In genomic region chr12:102054155-102054554, GRCm38 (mm10) we compare ENCODE assay signal across 30 mouse cellular contexts.
DNase-seq lines count a peak whose midpoint lies in the region; ATAC-seq and TF ChIP-seq lines count a peak whose summit lies in the region.
"Had no signal": no experiment of that assay in that cellular context is flagged by ENCODE, and none has a peak within 500 bp of the region (broad histone marks: within the 10 kb centered on the region; RNA-seq: fewer than 3 reads in every experiment).

No protein-coding gene starts in this region.

- in situ Hi-C loops in CH12.LX (cut with MboI; ENCODE audit: low pct_ligation_motif_present, low pct_unique_long_range_greater_than_20kb, low sequenced_read_pairs): no loop called here

- dilution Hi-C loops in CH12.LX (cut with MboI; ENCODE audit: extremely low pct_ligation_motif_present, extremely low pct_unique_long_range_greater_than_20kb, low sequenced_read_pairs): no loop called here

- no peaks in the 10 kb centered on the region for H3K27me3 ChIP-seq in intestine, postnatal 0 days (replicated peaks; ENCODE audit: control insufficient read depth, insufficient read depth, low read length)
- no peaks in the 10 kb centered on the region for H3K27me3 ChIP-seq in intestine, embryonic 15.5 days (replicated peaks)
- no peaks in the 10 kb centered on the region for H3K27me3 ChIP-seq in lung, embryonic 14.5 days (ENCODE audit: insufficient read depth, low read length)
- no peaks in the 10 kb centered on the region for H3K27me3 ChIP-seq in CH12.LX (replicated peaks)
- peaks cover 4 to 5% of the 10 kb centered on the region in 2 experiments; a peak in 3 of 4 replicates for H3K27me3 ChIP-seq in MEL (ENCODE audit: control insufficient read depth in 1 of 2, insufficient read depth in 2 of 2, low read length in 2 of 2)
- H3K27me3 ChIP-seq: embryonic facial prominence, embryonic 15.5 days; forebrain, embryonic 13.5 days; limb, embryonic 13.5 days; midbrain, embryonic 12.5 days; neural tube, embryonic 15.5 days had no signal

- H3K4me1 ChIP-seq in intestine, postnatal 0 days (replicated peaks; ENCODE audit: control insufficient read depth, insufficient read depth, low read length): no peaks in the 10 kb centered on the region
- H3K4me1 ChIP-seq in intestine, embryonic 15.5 days (replicated peaks): no peaks in the 10 kb centered on the region
- H3K4me1 ChIP-seq in lung, embryonic 14.5 days (ENCODE audit: insufficient read depth): no peaks in the 10 kb centered on the region
- H3K4me1 ChIP-seq in CH12.LX (ENCODE audit: control insufficient read depth in 1 of 2, insufficient read depth in 2 of 2) (peaks cover 0 to 4% of the 10 kb centered on the region in 2 experiments; a peak in 1 of 4 replicates), MEL (ENCODE audit: control insufficient read depth in 1 of 2, insufficient read depth in 2 of 2, low read length in 2 of 2) (no peaks in the 10 kb centered on the region)
- H3K4me1 ChIP-seq: embryonic facial prominence, embryonic 15.5 days; limb, embryonic 13.5 days had no signal

- 87% methylated on average over 4 of the region's 4 CpGs for WGBS in intestine, postnatal 0 days
- WGBS in intestine, embryonic 15.5 days: 88% methylated on average over 4 of the region's 4 CpGs
- 86% methylated on average over 4 of the region's 4 CpGs for WGBS in lung, embryonic 14.5 days

- TF ChIP-seq RAD21 in CH12.LX (IDR thresholded peaks at IDR 0.05; ENCODE audit: low read depth, low read length) (peak; percentile 49), MEL (IDR thresholded peaks at IDR 0.05; ENCODE audit: low read depth, low read length) (peak; percentile 39)

- no peak overlapping the region for H3K9ac ChIP-seq in intestine, postnatal 0 days (ENCODE audit: low read depth, low read length)
- no peak overlapping the region for H3K9ac ChIP-seq in intestine, embryonic 15.5 days
- H3K9ac ChIP-seq in lung, embryonic 14.5 days: no peak overlapping the region
- H3K9ac ChIP-seq in CH12.LX (ENCODE audit: insufficient read depth, low read depth) (no peak overlapping the region), MEL (ENCODE audit: control insufficient read depth, low read depth, low read length, poor library complexity, severe bottlenecking) (no peak overlapping the region)
- H3K9ac ChIP-seq: embryonic facial prominence, embryonic 15.5 days; forebrain, embryonic 13.5 days; hindbrain, embryonic 14.5 days; limb, embryonic 13.5 days; midbrain, embryonic 12.5 days; neural tube, embryonic 15.5 days had no signal

- no peaks in the 10 kb centered on the region for H3K9me3 ChIP-seq in intestine, postnatal 0 days (ENCODE audit: control insufficient read depth)
- H3K9me3 ChIP-seq in intestine, embryonic 15.5 days: no peaks in the 10 kb centered on the region
- no peaks in the 10 kb centered on the region for H3K9me3 ChIP-seq in lung, embryonic 14.5 days (ENCODE audit: low read depth, low read length)
- H3K9me3 ChIP-seq in CH12.LX (replicated peaks; ENCODE audit: low read length): no peaks in the 10 kb centered on the region
- no peaks in the 10 kb centered on the region for H3K9me3 ChIP-seq in MEL (replicated peaks; ENCODE audit: insufficient read depth, low read length)
- H3K9me3 ChIP-seq: embryonic facial prominence, embryonic 10.5 days; embryonic facial prominence, embryonic 15.5 days; forebrain, embryonic 13.5 days; G1E; limb, embryonic 13.5 days; midbrain, embryonic 12.5 days; neural tube, embryonic 15.5 days had no signal

- TF ChIP-seq POLR2A in CH12.LX (IDR thresholded peaks at IDR 0.05; ENCODE audit: low read depth, low read length) (no peak), MEL (IDR thresholded peaks at IDR 0.05; ENCODE audit: control insufficient read depth in 1 of 2, insufficient read depth in 1 of 2, low read depth in 1 of 2, low read length in 2 of 2, poor library complexity in 1 of 2) (no peak)

- 0 out of 2 replicates have a peak, but pooled peaks have one; percentile 22 for TF ChIP-seq CTCF in intestine, postnatal 0 days (IDR thresholded peaks at IDR 0.05; ENCODE audit: low read depth)
- peak; percentile 22; the same call in 1 of the 2 replicates for TF ChIP-seq CTCF in lung, embryonic 14.5 days (IDR thresholded peaks at IDR 0.05; ENCODE audit: low read depth)
- peak in 1 of 2 experiments; percentile 51; a peak in 2 of 4 replicates for TF ChIP-seq CTCF in CH12.LX (conservative IDR thresholded peaks at IDR 0.05 in 1 of 2, IDR thresholded peaks at IDR 0.05 in 1 of 2; ENCODE audit: low read depth in 2 of 2, low read length in 2 of 2)
- TF ChIP-seq CTCF in MEL (IDR thresholded peaks at IDR 0.05 in 2 of 3, conservative IDR thresholded peaks at IDR 0.05 in 1 of 3; ENCODE audit: control insufficient read depth in 1 of 3, insufficient read depth in 1 of 3, low read depth in 2 of 3, low read length in 3 of 3, poor library complexity in 1 of 3, severe bottlenecking in 1 of 3): peak in 2 of 3 experiments; percentile 12 to 32; a peak in 1 of 6 replicates

- no peaks in the 10 kb centered on the region for H3K79me2 ChIP-seq in CH12.LX (replicated peaks; ENCODE audit: control insufficient read depth, extremely low read depth, insufficient read depth, poor library complexity, severe bottlenecking)
- no peaks in the 10 kb centered on the region for H3K79me2 ChIP-seq in MEL (ENCODE audit: control insufficient read depth, insufficient read depth, low read length, poor library complexity)

- no peaks in the 10 kb centered on the region for H3K36me3 ChIP-seq in intestine, postnatal 0 days (ENCODE audit: control insufficient read depth, insufficient read depth)
- no peaks in the 10 kb centered on the region for H3K36me3 ChIP-seq in intestine, embryonic 15.5 days
- H3K36me3 ChIP-seq in lung, embryonic 14.5 days (ENCODE audit: insufficient read depth): no peaks in the 10 kb centered on the region
- no peaks in the 10 kb centered on the region for H3K36me3 ChIP-seq in CH12.LX (replicated peaks in 1 of 2; ENCODE audit: control insufficient read depth in 1 of 2, insufficient read depth in 1 of 2, low read length in 1 of 2)
- no peaks in the 10 kb centered on the region for H3K36me3 ChIP-seq in MEL (ENCODE audit: control insufficient read depth in 1 of 2, insufficient read depth in 2 of 2, low read length in 2 of 2)
- H3K36me3 ChIP-seq: embryonic facial prominence, embryonic 10.5 days; embryonic facial prominence, embryonic 15.5 days; G1E; limb, embryonic 13.5 days; midbrain, embryonic 12.5 days; neural tube, embryonic 15.5 days had no signal

- no peak for TF ChIP-seq EP300 in CH12.LX (IDR thresholded peaks at IDR 0.05; ENCODE audit: low read length)
- no peak for TF ChIP-seq EP300 in MEL (IDR thresholded peaks at IDR 0.05; ENCODE audit: low read depth in 1 of 2, low read length in 2 of 2)

- no peak overlapping the region for H3K4me2 ChIP-seq in intestine, postnatal 0 days (replicated peaks; ENCODE audit: low read depth)
- no peak overlapping the region for H3K4me2 ChIP-seq in intestine, embryonic 15.5 days (replicated peaks)
- H3K4me2 ChIP-seq in lung, embryonic 14.5 days: no peak overlapping the region
- H3K4me2 ChIP-seq in CH12.LX (ENCODE audit: insufficient read depth, low read depth, poor library complexity, severe bottlenecking): no peak overlapping the region
- H3K4me2 ChIP-seq: embryonic facial prominence, embryonic 15.5 days; forebrain, embryonic 13.5 days; heart, embryonic 11.5 days; hindbrain, embryonic 14.5 days; limb, embryonic 13.5 days; liver, embryonic 11.5 days; midbrain, embryonic 12.5 days; neural tube, embryonic 15.5 days had no signal

- no peak for ATAC-seq in intestine, postnatal 0 days
- ATAC-seq in intestine, embryonic 15.5 days: no peak
- no peak for ATAC-seq in lung, embryonic 14.5 days (ENCODE audit: insufficient read depth)
- ATAC-seq: forebrain, embryonic 13.5 days; inflammation-experienced regulatory T-cells, adult 6 months; Patski had no signal

- H3K27ac ChIP-seq in intestine, postnatal 0 days (ENCODE audit: low read depth, low read length): no peak overlapping the region
- H3K27ac ChIP-seq in intestine, embryonic 15.5 days: no peak overlapping the region
- no peak overlapping the region for H3K27ac ChIP-seq in lung, embryonic 14.5 days (ENCODE audit: low read depth)
- no peak overlapping the region for H3K27ac ChIP-seq in CH12.LX (ENCODE audit: insufficient read depth, low read depth)
- H3K27ac ChIP-seq in MEL (ENCODE audit: control insufficient read depth, low read depth, low read length): no peak overlapping the region
- H3K27ac ChIP-seq: embryonic facial prominence, embryonic 10.5 days; embryonic facial prominence, embryonic 15.5 days; forebrain, embryonic 13.5 days; hindbrain, embryonic 14.5 days; limb, embryonic 13.5 days; midbrain, embryonic 12.5 days; neural tube, embryonic 15.5 days had no signal

- no peak for DNase-seq in lung, embryonic 14.5 days
- DNase-seq in lung, postnatal 4 days: no peak
- DNase-seq in CH12.LX (ENCODE audit: extremely low read depth): no peak
- peak; percentile 20 for DNase-seq in MEL (ENCODE audit: low read depth, low spot score)
- DNase-seq in right cerebral cortex, postnatal 4 days: no peak
- DNase-seq: adrenal gland, postnatal 10 days; cerebellum, adult 8-10 months; cerebellum, postnatal 25 days; gastrocnemius, postnatal 25 days; heart, adult 11 months; heart, postnatal 4 days; kidney, adult 8-10 months; kidney, postnatal 10 days; lung, adult 2 months; thymus, adult 2 months; thymus, postnatal 36 days had no signal

- no peak overlapping the region for H3K4me3 ChIP-seq in intestine, postnatal 0 days (ENCODE audit: low read depth, low read length)
- no peak overlapping the region for H3K4me3 ChIP-seq in intestine, embryonic 15.5 days (replicated peaks)
- no peak overlapping the region for H3K4me3 ChIP-seq in lung, embryonic 14.5 days (ENCODE audit: low read depth, low read length)
- H3K4me3 ChIP-seq in CH12.LX (replicated peaks in 1 of 3; ENCODE audit: low read depth in 2 of 3, low read length in 2 of 3, poor library complexity in 1 of 3) (no peak overlapping the region), MEL (ENCODE audit: control insufficient read depth in 1 of 2, insufficient read depth in 1 of 2, low read depth in 2 of 2, low read length in 2 of 2) (no peak overlapping the region)
- H3K4me3 ChIP-seq: embryonic facial prominence, embryonic 10.5 days; embryonic facial prominence, embryonic 15.5 days; forebrain, embryonic 13.5 days; limb, embryonic 13.5 days; midbrain, embryonic 12.5 days; neural tube, embryonic 15.5 days had no signal

TF ChIP-seq in CH12.LX, 34 proteins besides CTCF, POLR2A, EP300 and RAD21 (continues in another document):
- TF ChIP-seq RCOR1 (conservative IDR thresholded peaks at IDR 0.05; ENCODE audit: low read depth, low read length) (no peak), JUND (conservative IDR thresholded peaks at IDR 0.05; ENCODE audit: low read depth, low read length) (no peak), IRF4 (IDR thresholded peaks at IDR 0.05; ENCODE audit: low read depth, low read length) (no peak), TBP (conservative IDR thresholded peaks at IDR 0.05; ENCODE audit: low read depth, low read length) (no peak)

TF ChIP-seq in MEL, 35 proteins besides CTCF, POLR2A, EP300 and RAD21:
- TF ChIP-seq SMC3 (IDR thresholded peaks at IDR 0.05; ENCODE audit: low read depth, low read length) (peak; percentile 36; the same call in 1 of the 2 replicates), SIN3A (IDR thresholded peaks at IDR 0.05; ENCODE audit: low read length) (no peak)
